Mouse (Mus musculus): ENCODE results near the gene Ripor3.

DNA sequence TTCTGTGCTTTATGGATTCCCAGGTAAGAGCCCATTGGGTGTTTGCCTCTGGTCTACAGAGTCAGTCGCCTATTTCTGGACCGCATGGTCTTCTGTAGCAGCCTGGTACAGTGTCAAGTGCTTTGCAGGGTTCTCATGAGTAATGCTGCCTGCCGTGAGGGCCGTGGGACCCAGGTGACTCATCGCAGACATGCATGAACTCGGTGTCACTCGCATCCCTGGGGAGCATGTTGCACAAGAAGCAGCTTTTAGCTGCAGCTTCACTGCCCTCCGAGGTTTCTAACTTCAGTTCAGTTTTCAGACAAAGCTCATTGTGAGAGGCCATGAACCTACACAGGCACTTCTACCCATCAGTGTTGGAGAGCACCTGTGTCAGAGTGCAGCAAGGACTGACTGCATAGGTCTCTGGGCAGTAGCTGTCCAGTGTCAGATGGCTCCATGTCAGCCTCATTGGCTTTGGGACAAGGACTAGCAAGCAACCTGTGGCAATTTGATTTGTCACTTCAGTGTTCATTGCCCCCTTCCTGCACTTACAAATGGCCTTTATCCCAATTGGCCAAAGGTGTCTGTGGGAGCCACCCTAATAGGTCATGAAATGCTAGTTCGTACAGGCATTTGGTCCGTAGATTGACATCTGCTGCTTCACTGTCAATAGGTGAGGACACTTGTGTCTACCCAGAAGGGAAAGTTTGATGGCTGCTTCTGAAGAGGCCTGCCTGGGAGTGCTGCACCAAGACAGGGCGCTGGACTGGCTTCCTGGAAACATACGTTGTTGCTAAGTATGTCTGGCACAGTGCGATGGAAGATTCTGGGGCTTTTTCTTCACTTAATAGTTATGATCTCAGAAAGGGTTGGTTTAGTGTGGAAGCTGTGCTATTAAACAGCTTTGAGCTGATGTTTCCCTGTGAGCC, 58.9 kb downstream of the Ripor3 start:
- TF ChIP-seq CTCF (IDR thresholded peaks at IDR 0.05; ENCODE audit: extremely low read depth, insufficient read length, insufficient replicate concordance, low read depth, low read length) (no peak), POLR2A (IDR thresholded peaks at IDR 0.05; ENCODE audit: low read depth, low read length) (no peak)
